Mouse (Mus musculus) liver, embryonic 14.5 days (tissue): ENCODE results near the gene Khsrp.

ENCODE experiments used
- CTCF ChIP-seq: IDR thresholded peaks from 2 replicates; pipeline ENCODE4 v1.5.1; 2016; ENCODE audit warnings: antibody characterized with exemption, low read depth, control low read depth
- EP300 ChIP-seq: IDR thresholded peaks from 2 replicates; pipeline ENCODE4 v1.6.1; 2016; ENCODE audit warnings: antibody characterized with exemption, low read depth

GRCm38 (mm10) chr17:56988441-56988840, 42.9 kb downstream of the Khsrp start:
- TF ChIP-seq CTCF (peak; percentile 39), EP300 (no peak)
